Mouse (Mus musculus) lung, adult 2 months (tissue): ENCODE data around the gene Gata5.

Source experiments
- CTCF ChIP-seq: fragments of 200-500 bp; IDR thresholded peaks from 2 replicates; pipeline ENCODE4 v1.5.1; 2011; ENCODE audit warnings: mild to moderate bottlenecking, low read length, control low read depth; ENCODE audit not compliant: insufficient read depth
- POLR2A ChIP-seq: fragments of 200-500 bp; IDR thresholded peaks from 2 replicates; pipeline ENCODE4 v1.6.1; 2011; ENCODE audit warnings: low read depth, mild to moderate bottlenecking, control low read depth, low read length, borderline replicate concordance; ENCODE audit errors: extremely low read depth

DNA sequence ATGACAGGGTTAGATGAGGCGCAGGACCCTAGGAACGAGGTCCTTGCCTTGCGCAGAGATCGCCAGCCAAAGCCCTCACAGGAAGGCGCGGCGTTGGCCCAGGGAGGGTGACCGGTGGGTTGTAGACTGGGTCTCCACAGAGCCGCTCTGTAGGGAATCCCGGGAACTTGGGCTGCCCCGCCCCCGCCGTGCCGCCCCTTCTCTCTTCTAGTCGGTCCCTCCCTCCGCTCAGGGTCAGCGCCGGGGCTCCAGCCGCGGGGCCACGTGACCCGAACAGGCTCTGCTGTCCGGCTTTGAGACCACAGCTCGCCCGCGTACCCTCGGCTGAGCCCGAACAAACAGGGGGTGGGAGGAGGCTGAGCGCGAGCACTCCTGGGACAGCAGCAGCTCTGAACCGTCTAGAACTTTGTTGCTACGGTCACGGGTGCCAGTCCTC is at the start of gene Gata5:
- TF ChIP-seq CTCF (no peak), POLR2A (0 out of 2 replicates have a peak, but pooled peaks have one; percentile 30)
